Mouse (Mus musculus): ENCODE data around the gene Rsph14.
A peak's percentile ranks its signal among the peaks of the same experiment; 100 is the strongest.

Rsph14 gene

DNA sequence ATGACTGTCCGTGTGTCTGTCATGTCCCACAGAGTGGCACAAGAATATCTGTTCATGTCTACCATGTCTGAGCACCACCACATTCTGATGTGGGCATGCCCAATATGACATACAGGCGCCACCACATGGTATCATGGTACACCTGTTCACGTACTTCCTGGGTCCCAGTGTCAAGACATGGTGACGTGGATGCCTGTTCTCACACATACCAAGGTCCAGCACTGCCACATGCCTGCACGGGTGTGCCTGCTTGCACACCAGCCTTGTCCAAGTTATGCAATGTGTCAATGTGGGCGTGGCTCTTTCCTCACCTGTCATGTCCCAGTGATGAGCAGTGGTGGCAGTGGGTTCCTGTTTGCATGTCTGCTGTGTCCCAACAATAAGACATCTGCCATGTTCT is 99.9 kb downstream of the Rsph14 start:
- DNase-seq (ENCODE audit: low spot score): no peak

DNA sequence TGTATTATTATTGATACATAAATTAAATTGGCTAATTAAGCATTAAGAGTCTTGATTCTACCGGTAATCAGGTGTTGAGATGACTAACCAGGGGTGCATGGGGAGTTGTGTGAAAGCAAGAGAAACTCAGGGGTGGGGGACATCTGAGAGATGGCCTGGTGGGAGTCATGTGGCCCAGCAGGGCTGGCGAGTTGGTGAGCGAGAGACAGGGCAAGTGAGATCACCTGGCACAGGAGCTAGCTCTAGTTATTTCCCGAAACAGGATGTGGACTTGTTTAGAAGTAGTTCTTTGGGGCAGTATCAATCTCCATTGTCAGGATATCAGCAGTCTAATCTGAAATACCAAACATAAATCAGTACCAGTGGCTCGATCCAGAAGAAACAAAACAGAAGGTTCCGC is 100.8 kb downstream of the Rsph14 start:
- DNase-seq (ENCODE audit: low spot score): no peak

DNA sequence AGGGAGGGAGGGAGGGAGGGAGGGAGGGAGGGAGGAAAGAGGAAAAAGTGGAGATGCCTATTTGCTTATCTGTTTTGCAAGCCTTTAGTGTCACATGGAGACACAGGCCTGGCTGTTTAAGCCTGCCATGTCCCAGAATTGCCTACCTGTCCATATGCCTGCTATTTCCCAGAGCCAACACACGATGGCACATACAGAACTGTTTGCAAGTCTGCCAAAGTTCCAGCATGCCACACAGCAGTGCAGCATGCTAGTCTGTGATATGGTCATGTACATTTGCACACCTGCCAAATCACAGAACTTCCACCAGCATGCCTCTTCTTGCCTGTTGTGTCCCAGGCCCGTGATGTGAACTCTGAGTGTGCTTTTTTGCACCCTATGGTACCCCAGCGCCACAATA is 101.8 kb downstream of the Rsph14 start:
- DNase-seq (ENCODE audit: low spot score): no peak

DNA sequence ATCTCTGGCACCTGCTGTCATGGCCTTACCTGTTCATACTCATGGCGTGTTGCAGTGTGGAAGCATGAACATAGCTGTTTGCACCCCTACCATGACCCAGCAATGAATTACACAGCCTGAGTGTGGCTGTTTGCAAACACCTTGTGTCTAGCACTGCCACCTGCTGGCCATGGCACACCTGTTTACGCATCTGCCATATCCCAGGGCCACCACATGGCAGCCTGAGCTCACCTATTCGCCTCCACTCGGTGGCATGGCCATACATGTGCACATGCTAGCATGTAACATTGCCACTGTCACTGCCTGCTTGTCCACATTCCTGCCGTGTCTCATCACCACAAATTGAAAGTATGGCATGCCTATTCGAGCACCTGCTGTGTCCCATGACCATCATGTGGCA is 102.8 kb downstream of the Rsph14 start:
- no peak for DNase-seq (ENCODE audit: low spot score)

DNA sequence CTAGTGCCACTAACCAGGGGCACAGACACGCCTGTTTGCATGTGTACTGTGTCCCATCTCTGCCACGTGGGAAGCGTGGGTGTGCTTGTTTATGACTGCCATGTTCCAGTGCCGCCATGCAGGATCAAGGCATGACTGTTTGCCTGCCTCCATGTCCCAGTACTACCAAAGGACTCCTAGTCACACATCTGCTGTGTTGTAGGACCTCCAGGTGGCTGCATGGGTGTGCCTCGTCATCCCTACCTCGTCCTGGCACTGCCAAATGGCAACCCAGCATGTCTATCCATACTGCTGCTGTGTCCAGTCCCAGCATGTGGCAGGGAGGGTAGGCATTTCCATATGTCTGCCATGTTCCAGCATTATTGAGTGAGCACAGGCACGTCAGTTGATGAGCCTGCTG is 104.1 kb downstream of the Rsph14 start:
- DNase-seq (ENCODE audit: low spot score): no peak

DNA sequence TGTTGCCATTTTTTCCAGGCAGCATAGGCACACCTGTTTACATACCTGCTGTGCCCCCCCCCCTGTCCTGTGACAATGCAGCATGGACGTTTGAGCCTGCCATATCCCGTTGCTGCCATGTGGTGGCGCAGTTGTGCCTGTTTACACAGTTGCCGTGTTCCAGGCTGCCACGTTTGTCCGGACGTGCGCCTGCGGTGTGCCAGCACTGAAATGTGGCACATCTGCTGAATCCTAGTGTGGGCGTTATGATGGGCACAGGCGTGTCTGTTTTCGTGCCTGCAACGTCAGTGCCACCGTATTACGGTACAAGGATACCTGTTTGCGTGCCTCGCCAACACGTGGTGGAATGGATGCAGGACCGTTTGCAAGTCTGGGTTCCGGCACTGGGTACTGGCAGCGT is 107.1 kb downstream of the Rsph14 start:
- peak; percentile 50 for DNase-seq (ENCODE audit: low spot score)

DNA sequence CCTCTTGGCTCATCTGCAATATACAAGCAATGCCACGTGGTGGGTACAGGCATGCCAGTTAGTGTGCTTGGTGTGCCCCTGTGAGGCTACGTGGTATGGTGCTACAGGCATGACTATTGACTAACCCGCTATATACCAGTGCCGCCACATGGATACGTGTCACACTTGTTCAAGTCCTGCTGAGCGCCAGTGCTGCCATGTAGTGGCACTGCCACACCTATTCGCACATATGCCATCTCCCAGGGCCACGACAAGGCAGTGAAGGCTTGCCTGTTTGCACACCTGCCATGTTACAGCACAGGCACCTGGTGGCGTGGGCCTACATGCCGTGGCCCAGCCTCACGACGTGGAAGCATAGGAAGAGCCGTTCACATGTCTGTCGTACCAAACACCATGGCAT is 108.1 kb downstream of the Rsph14 start:
- no peak for DNase-seq (ENCODE audit: low spot score)

DNA sequence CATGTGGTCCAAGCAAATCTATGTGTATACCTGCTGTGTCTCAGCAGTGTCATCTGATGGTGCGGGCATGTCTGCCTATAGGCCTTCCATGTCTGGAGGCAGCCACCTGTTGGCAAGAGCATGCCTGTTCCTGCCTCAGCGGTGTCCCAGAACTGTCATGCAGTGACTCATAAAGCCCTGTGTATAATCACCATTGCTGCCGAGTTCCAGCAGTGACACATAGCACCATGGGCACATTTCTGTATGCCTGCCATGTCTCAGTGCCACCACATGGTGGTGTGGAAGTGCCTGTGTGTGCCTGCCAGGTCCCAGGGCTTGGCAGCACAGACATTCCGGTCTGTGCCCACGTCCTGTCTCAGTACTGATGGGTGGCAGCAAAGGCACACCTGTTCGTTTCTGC is 109.6 kb downstream of the Rsph14 start:
- DNase-seq (ENCODE audit: low spot score): peak; percentile 39

DNA sequence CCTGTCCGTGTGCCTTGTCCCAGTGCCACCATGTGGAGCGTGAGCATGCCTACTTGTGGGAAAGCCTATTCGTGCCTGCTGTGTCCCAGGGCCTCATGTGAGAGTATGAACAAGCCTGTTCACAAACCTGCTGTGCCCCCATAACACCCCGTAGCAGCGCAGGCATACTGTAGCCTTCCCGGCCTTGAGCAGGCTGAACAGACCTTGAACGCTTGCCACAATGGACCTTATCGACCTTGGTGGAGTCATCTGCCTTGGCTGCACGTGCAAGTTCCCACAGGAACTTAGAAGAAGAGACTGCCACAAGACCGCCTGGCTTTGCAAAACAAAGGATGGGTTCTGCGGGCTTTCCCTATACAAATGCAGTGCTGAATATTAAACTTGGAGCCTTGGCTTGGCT is 110.8 kb downstream of the Rsph14 start:
- no peak for DNase-seq (ENCODE audit: low spot score)

DNA sequence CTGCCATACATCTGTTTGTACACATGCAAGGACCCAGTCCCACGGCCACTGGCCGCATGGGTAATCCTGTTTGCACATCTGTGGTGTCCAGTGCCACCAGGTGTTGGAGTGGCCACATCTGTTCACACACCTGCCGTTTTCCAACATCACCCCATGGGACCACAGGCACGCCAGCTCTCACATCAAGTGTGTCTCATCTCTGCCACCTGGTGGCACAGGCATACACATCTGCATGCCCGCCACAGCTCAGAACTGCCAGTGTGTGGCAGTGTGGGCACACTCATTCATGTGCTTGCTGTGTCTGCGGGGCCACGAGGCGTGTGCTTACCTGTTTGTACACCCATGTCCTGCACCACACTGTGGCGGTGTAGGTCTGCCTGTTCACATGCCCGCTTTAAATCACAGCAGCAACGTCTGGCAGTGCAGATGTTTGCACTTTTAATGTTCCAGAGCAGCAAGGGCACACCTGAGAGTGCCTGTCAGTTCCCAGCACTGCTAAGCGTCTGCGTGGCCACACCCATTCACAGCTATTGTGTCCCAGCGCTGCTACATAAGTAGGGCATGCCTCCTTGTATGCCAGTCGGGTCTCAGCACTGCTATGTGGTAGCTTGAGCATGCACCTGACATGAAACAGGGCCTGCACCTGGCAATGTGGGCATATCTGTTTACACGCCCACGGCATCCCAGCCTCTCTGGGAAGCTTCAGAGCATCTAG is 111.4 kb downstream of the Rsph14 start:
- peak; percentile 56 for DNase-seq (ENCODE audit: low spot score)

DNA sequence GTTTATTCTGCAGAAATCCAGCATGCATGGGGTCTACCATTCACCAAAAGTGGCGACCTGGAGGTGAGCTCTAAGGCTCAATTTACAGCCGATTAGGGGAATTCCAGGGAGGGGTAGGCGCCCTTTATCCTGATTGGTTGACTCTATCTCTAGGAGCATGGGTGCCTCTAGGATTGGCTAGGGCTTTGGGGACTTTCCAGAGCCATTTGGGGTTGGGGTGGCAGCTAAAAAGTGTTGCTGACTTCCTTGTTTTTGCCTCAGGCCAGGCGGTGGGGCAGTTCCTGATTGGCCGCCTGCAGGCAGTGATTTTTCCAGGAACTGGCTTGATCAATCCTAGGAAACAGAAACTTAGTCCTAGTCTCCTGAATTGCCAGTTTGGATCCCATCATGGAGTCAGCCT is 113.1 kb downstream of the Rsph14 start:
- no peak for DNase-seq (ENCODE audit: low spot score)

DNA sequence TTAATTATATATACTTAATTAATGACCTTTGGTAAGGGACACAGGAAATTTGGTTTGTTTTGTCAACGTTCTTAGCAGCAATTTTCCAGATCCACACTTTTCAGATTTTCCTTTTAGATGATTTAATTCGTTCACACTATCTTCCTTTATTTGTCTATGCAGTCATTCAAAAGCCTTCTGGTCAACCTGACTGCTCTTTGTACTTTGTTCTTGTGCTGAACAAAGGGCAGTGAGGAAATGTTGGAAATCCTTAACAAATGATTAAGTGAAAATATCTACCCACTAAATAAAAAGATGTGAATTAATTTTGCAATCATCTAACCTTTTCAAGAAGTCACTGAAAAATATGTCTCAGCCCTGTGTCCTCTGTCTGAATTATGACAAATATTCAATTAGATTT is 124.0 kb downstream of the Rsph14 start:
- DNase-seq (ENCODE audit: low spot score): no peak
